In genomic region chr19:42238341-42238715, GRCm38 (mm10) we compare ENCODE assay signal across 13 mouse cellular contexts. TPM values are rescaled to one million over a fixed set of nuclear protein-coding genes. Genes with fewer than 3 reads are reported as not detected.
DNase-seq lines count a peak whose midpoint lies in the region; ATAC-seq lines count a peak whose summit lies in the region.
"Had no signal": no experiment of that assay in that cellular context is flagged by ENCODE, and none has a peak within 500 bp of the region (broad histone marks: within the 10 kb centered on the region; RNA-seq: fewer than 3 reads in every experiment).

No protein-coding gene starts in this region.

- no peak for ATAC-seq in hindbrain, embryonic 16.5 days
- ATAC-seq in kidney, embryonic 14.5 days (ENCODE audit: low FRiP score, low TSS enrichment), result no peak

- 0 out of 2 replicates have a peak overlapping the region, but pooled peaks have one; percentile 25 for H3K27ac ChIP-seq in hindbrain, embryonic 10.5 days
- H3K27ac ChIP-seq in hindbrain, embryonic 16.5 days (ENCODE audit: low read depth, low read length), result no peak overlapping the region
- H3K27ac ChIP-seq in kidney, embryonic 14.5 days (ENCODE audit: low read depth, low read length), result no peak overlapping the region
- H3K27ac ChIP-seq: kidney, postnatal 0 days had no signal

- 70% methylated on average over 7 of the region's 7 CpGs for WGBS in hindbrain, embryonic 10.5 days
- WGBS in hindbrain, embryonic 16.5 days, result 71% methylated on average over 7 of the region's 7 CpGs
- WGBS in kidney, embryonic 14.5 days, result 60% methylated on average over 7 of the region's 7 CpGs

- intact Hi-C loops in heart, postnatal 14 days (cut with DNase I), result no loop called here

- no peak overlapping the region for H3K4me3 ChIP-seq in hindbrain, embryonic 10.5 days
- no peak overlapping the region for H3K4me3 ChIP-seq in hindbrain, embryonic 16.5 days (ENCODE audit: low read length)
- no peak overlapping the region for H3K4me3 ChIP-seq in kidney, embryonic 14.5 days (ENCODE audit: low read length)

- H3K36me3 ChIP-seq in hindbrain, embryonic 10.5 days, result no peaks in the 10 kb centered on the region
- H3K36me3 ChIP-seq in hindbrain, embryonic 16.5 days (ENCODE audit: control insufficient read depth, insufficient read depth, low read length), result no peaks in the 10 kb centered on the region
- H3K36me3 ChIP-seq in kidney, embryonic 14.5 days (ENCODE audit: control insufficient read depth, insufficient read depth, low read length), result no peaks in the 10 kb centered on the region

- DNase-seq in hindbrain, embryonic 10.5 days (ENCODE audit: low spot score), result no peak
- peak; percentile 72 for DNase-seq in brain, adult 2 months (ENCODE audit: low read depth, low spot score)
- DNase-seq in gastrocnemius, postnatal 25 days, result peak; percentile 71
- DNase-seq in heart, postnatal 14 days, result peak; percentile 28 to 42
- DNase-seq in adrenal gland, adult 2 months, result no peak
- DNase-seq in ovary, postnatal 14 days (ENCODE audit: low spot score), result no peak
- DNase-seq: lung, postnatal 10 days; right cerebral cortex, postnatal 4 days; thymus, adult 2 months had no signal

- peaks cover 16% of the 10 kb centered on the region for H3K4me1 ChIP-seq in hindbrain, embryonic 10.5 days (replicated peaks)
- peaks cover 6% of the 10 kb centered on the region for H3K4me1 ChIP-seq in hindbrain, embryonic 16.5 days (ENCODE audit: control insufficient read depth, insufficient read depth, low read depth, low read length)
- H3K4me1 ChIP-seq in kidney, embryonic 14.5 days (ENCODE audit: control insufficient read depth, insufficient read depth, low read length), result no peaks in the 10 kb centered on the region

- H3K9me3 ChIP-seq in hindbrain, embryonic 10.5 days, result no peaks in the 10 kb centered on the region
- no peaks in the 10 kb centered on the region for H3K9me3 ChIP-seq in hindbrain, embryonic 16.5 days (ENCODE audit: control insufficient read depth, low read length)
- no peaks in the 10 kb centered on the region for H3K9me3 ChIP-seq in kidney, embryonic 14.5 days (ENCODE audit: control insufficient read depth, low read length)

- no peak overlapping the region for H3K9ac ChIP-seq in hindbrain, embryonic 16.5 days (ENCODE audit: low read depth, low read length)
- H3K9ac ChIP-seq in kidney, embryonic 14.5 days (ENCODE audit: low read depth, low read length), result no peak overlapping the region

- no peaks in the 10 kb centered on the region for H3K27me3 ChIP-seq in hindbrain, embryonic 10.5 days (ENCODE audit: insufficient read depth, poor library complexity, severe bottlenecking)
- no peaks in the 10 kb centered on the region for H3K27me3 ChIP-seq in hindbrain, embryonic 16.5 days (replicated peaks; ENCODE audit: control insufficient read depth, insufficient read depth, low read length)
- no peaks in the 10 kb centered on the region for H3K27me3 ChIP-seq in kidney, embryonic 14.5 days (ENCODE audit: control insufficient read depth, insufficient read depth, low read length)

- H3K4me2 ChIP-seq in hindbrain, embryonic 16.5 days (ENCODE audit: low read length), result no peak overlapping the region
- no peak overlapping the region for H3K4me2 ChIP-seq in kidney, embryonic 14.5 days (replicated peaks; ENCODE audit: low read depth, low read length)

RNA-seq across cellular contexts. Expression of gene Golga7b, which starts 9.0 kb away (rescaled TPM):
- 1.7 and 4.2 TPM in 2 replicates for polyA plus RNA-seq in hindbrain, embryonic 10.5 days (2016; fragmentation: Nextera tagmentation; extraction: Ambion mirVana)
- polyA plus RNA-seq in hindbrain, embryonic 16.5 days (2015; fragmentation: Nextera tagmentation; extraction: Ambion mirVana), result 69.5 and 73.9 TPM in 2 replicates
- total RNA-seq in gastrocnemius, postnatal 25 days (2021), result 1 to 10 TPM; 1.7 to 2.3 TPM
- total RNA-seq in heart, postnatal 14 days (2021), result under 1 TPM; 0.49 to 0.50 TPM
- total RNA-seq in adrenal gland, adult 2 months (2021), result 1 to 10 TPM in 1 of 2 experiments, under 1 TPM in 1; 0.69 to 1.3 TPM
- 1.1 and 2.8 TPM in 2 replicates for polyA plus RNA-seq in adrenal gland, adult 2 months (2012; rRNA removed)
- not detected in 2 replicates for polyA plus RNA-seq in kidney, embryonic 14.5 days (2014; fragmentation: Nextera tagmentation; extraction: Ambion mirVana)
- polyA plus RNA-seq: kidney, postnatal 0 days; limb, embryonic 11.5 days had no signal

RNA-seq across cellular contexts. Expression of gene Sfrp5, which starts 36.3 kb away (rescaled TPM):
- polyA plus RNA-seq in hindbrain, embryonic 10.5 days (2016; fragmentation: Nextera tagmentation; extraction: Ambion mirVana), result 0.26 and 0.46 TPM in 2 replicates
- polyA plus RNA-seq in hindbrain, embryonic 16.5 days (2015; fragmentation: Nextera tagmentation; extraction: Ambion mirVana), result 2.7 and 3.5 TPM in 2 replicates
- total RNA-seq in gastrocnemius, postnatal 25 days (2021), result 1 to 10 TPM; 4.0 to 5.7 TPM
- total RNA-seq in heart, postnatal 14 days (2021), result 1 to 10 TPM; 1.2 to 3.3 TPM
- total RNA-seq in adrenal gland, adult 2 months (2021), result 1 to 10 TPM; 2.7 to 3.9 TPM
- 11.5 and 22.6 TPM in 2 replicates for polyA plus RNA-seq in adrenal gland, adult 2 months (2012; rRNA removed)
- 0.53 and 0.91 TPM in 2 replicates for polyA plus RNA-seq in kidney, embryonic 14.5 days (2014; fragmentation: Nextera tagmentation; extraction: Ambion mirVana)

Comparison
In these comparisons a context has a peak if more than half of its experiments do, and no peak if none do; other contexts are left out.
1. RNA of gene Golga7b, which starts 9.0 kb away (polyA plus RNA-seq): 69.5 to 73.9 TPM in hindbrain, embryonic 16.5 days; 1.7 to 4.2 TPM in hindbrain, embryonic 10.5 days, 1.1 to 2.8 TPM in adrenal gland, adult 2 months and not detected in kidney, embryonic 14.5 days; every median in the first group is over 10 times any median in the second.
2. DNase-seq: peak in brain, adult 2 months (single experiment), gastrocnemius, postnatal 25 days (single experiment) and heart, postnatal 14 days (2 of 2); none in hindbrain, embryonic 10.5 days (single experiment), adrenal gland, adult 2 months (single experiment) and ovary, postnatal 14 days (single experiment).